Mouse (Mus musculus) adrenal gland, adult 2 months (tissue): ENCODE measurements around the gene Rem1. TPM values are rescaled to one million over a fixed set of nuclear protein-coding genes. Genes with fewer than 3 reads are reported as not detected.
"Not testable (repeated sequence)": the region's sequence is repeated elsewhere in the genome, so short reads cannot be mapped to it uniquely, and the experiment has no call there.

Source experiments
- DNase-seq: peaks from one replicate; pipeline ENCODE4 v3.0.0; 2021
- polyA plus RNA-seq: library from polyadenylated mRNA; depleted of rRNA; stranded (reverse); fragments of >200 nt; gene quantifications from 2 replicates; pipeline ENCODE4 v1.2.3, GENCODE M21; 2012
- total RNA-seq, 2 experiments: library from RNA; stranded (reverse); gene quantifications; 2 replicates each; pipeline ENCODE4 v1.2.3; 2021

Rem1 gene
- total and polyA plus RNA-seq, 3 experiments, result 11.3 to 18.1 (median 11.9) TPM

DNA sequence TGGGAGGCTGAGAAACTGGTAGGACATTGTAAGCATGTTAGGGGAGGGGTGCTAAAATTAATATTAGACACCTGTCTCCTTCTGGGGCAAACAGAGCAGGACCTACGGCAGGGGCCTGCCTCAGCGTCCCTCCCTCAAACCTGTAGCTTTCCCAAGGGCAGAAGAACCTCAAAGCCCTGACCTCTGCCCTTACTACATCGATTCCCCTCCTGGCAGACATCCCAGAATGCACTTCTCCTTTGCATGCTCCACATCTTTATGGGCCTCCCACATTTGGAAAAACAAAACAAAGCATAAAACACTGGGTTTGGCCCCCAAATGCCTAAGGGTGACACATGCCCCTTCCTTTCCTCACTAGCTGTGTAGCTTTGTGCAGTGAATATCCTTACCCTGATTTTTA is 2.5 kb downstream of the Rem1 start:
- DNase-seq, result no peak

DNA sequence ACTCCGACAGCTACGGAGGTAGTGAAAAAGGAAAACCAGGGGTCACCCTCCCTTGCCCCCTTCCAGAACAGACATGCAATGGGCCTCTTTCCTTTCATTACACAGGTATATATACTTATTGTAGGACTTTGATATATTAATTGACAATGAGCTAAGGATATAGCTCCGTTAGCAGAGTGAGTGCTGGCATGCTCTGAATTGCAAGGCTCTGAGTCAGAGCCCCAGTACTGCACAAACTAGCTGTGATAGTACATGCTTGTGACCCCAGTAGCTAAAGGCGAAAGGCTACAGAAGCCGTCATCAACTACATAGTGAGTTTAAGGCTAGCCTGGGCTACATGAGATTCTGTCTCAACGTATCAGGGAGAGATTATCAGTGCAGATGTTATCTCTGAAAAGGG is 3.2 kb downstream of the Rem1 start:
- DNase-seq, result no peak

DNA sequence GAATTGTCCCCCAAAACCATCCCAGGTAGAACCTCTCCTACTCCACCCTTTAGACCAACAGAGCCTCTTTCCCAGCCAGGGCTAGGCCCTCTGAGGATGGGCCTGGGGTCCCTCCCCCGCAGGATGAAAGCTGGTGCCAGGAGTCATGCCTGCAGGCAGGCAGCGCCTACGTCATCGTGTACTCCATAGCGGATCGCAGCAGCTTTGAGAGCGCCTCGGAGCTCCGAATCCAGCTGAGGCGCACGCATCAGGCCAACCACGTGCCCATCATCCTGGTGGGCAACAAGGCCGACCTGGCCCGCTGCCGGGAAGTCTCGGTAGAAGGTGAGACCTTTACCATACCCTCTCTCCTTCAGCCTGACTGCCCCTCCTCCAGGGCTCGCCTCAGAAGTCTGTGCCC is 6.6 kb downstream of the Rem1 start:
- no peak for DNase-seq

DNA sequence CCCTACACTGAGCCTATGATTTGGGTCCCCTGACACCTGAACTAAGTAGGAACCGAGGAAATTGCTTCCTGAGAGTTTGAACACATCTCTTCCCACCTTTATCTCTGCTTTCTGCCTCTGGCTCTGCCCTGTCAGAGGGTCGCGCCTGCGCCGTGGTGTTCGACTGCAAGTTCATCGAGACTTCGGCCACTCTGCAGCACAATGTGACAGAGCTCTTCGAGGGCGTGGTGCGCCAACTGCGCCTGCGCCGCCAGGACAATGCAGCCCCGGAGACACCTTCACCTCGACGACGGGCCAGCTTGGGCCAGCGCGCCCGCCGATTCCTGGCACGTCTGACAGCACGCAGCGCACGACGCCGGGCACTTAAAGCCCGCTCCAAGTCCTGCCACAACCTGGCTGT is 7.6 kb downstream of the Rem1 start:
- DNase-seq, result no peak

DNA sequence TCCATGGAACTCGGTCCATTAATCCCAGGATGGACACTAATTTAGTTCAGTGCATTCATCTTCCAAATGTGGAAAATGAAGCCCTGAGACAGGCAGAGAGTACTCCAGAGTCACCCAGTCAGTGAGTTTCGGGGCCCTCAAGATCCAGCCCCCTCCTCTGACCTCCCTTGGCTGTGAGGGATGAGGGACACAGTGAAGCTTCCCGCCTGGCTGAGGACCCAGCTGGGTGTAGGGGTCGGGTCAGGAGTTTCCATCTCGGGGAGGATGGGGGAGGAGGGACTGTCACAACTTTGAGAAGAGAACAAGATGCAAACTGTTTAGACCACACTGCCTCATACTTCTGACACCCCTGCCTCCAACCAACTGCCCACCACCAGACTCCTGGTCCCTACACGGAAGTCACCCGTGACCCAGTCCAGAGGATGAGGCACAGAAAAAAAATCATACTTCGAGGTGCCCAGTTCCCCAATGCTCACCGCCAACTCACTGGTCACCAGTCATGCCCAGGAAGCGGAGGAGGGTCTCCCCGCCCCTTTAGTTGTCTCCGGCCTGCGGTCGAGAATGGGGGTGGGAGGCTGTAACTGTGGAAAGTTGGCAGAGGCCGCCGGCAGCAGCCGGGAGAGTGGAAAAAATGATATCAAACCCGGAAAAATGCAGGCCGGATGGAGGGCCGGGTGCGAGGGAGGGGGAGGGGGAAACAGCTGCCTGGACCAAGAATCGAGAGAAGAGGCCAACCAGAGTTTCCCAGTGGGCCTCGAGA is 9.7 kb downstream of the Rem1 start:
- peak; percentile 77 for DNase-seq

DNA sequence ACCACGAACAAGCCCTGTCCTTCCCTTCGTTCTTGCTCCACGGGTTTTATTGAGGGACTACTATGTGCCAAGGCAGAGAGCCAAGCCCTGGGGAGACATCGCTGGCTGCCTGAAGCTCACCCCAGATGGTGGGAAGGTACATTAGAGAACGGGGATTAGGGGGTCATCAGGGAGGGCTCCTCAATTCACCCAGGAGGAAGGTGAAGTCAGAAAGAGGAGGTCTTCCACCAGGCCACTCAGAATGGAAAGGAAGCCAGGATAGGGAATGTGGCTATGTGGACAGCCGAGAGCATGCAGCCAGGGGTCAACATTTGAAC is 10.2 kb downstream of the Rem1 start:
- no peak for DNase-seq

DNA sequence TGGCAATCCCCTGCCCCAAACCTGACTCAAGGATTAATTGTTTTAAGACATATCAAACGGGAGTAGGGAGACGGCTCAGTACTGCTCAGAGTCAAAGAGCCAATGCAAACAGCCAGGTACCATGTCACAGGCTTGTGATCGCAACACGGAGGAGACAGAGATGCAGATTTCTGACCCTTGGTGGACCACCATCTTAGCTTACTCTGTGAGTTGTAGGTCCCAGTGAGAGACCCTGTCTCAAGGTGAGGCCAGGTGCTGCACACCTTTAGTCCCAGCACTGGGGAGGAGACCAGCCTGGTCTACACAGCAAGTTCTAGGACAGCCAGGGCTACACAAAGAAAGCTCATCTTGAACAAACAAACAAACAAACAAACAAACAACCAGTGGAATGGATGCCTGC is 10.6 kb downstream of the Rem1 start:
- DNase-seq, result no peak

DNA sequence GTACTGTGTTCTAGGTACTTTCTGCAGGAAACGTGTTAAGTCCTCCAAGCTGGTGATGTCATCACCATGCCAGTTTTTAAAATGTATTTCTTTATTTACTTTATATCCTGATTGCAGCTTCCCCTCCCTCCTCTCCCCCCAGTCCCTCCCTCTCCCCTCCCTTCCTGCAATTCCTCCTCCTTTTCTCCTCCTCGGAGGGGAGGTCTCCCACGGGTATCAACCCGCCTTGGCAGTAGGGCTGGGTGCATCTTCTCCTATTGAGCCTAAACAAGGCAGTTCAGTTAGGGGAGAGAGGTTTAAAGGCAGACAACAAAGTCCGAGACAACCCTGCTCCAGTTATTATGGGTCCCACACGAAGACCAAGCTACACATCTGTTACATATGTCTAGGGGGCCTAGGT is 12.1 kb downstream of the Rem1 start:
- no peak for DNase-seq

DNA sequence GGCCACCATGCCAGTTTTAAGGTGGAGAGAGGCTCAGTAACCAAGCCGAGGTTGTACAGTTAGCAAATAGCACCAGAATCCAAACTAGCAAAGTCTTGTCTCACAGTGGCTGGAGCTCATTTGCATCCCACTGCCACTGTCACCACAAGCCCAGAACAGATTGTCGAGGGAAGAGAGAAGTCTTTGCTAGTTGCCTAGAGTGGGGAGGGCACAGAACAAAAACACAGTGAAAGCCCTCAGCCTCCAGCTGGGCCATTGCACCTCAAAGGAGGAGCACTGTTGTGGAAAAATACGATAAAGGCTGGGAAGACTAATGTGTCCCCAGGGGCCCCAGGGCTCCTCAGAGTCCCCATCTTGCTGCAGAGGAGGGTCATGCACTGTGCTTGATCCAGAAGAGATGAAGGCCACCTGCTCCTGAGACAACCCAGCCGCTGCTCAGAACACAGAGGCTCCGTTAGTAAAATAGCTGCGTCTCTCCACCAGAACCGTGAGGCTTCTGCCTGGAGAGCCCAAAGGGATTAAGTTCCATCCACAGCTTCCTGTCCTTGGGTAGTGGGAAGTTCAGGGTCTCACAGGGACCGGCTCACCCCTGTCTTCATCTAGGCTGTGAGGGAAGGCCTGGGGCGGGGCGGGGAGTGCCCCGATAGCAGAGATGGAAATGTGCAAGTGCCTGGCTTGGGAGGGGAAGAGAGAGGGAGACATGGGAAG is 12.8 kb downstream of the Rem1 start:
- DNase-seq, result no peak

DNA sequence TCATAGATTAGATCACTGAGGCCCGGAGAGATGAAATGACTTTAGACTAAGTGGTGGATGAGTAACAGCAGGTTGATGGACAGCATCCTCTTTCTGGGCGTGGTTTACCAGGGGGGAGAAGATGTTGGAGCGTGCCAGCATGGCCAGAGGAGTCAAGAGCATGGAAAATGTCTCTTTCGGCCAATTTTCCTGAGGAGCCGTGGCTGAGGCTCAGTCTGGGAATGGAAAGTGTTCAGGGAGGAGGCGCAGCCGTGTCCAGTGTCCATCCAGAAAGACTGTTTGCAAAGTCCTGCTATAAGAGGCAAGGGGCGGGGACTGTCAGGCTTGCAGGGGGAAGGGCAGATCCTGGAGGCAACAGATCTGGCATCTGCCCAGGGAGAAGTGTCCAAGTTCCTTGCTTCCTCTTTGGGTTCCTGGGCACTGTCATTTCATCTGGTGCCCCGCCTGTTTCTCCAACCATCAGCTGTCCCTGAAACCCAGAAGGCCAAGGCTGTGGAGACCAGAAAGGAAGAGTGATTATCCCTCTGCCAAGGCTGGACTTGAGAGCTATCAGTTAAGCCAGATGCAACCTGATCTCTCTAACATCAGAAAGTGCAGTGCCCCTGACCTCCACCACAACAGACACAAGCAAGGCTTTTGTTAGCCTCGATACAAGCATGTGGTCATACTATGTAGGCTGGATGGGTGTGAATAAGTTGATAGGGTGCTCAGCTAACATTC is 26.3 kb downstream of the Rem1 start:
- peak; percentile 88 for DNase-seq

DNA sequence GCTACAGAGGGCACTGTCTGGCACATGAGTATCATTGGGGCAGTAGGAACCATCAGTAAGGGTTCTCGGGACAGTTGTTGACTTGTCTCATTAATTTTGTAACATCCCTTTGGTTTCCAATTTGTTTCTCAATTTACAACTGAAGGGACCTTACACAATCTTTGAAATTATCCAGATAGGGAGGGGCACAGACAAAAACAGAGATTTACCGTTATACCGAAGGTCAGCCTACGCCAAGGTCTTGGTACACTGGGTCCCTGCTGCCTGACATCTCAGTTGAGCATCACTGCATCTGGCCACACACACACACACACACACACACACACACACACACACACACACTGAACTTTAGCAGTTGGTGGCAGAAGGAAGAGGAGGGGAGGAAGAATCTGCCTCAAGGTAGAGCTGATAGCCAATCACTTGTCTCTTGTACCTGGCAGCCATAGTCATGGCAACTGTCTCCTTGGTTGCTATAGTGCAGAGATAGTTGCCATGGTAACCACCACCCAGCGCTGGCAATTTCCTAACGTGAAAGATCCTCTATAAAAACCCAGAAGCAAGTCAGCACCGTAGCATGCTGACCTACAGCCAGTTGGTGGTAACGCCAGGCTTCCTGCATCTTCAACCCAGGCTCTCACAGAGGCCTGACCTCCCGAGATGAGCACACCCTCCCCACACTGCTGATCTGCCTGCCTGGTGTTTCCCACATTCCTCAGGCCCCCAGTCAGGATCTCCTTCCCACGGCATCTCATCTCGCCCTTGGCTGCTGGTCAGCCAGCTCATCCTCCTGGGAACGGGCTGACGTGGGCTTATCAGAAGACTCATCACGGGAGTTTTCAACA is 27.3 kb downstream of the Rem1 start:
- DNase-seq, result peak; percentile 87

DNA sequence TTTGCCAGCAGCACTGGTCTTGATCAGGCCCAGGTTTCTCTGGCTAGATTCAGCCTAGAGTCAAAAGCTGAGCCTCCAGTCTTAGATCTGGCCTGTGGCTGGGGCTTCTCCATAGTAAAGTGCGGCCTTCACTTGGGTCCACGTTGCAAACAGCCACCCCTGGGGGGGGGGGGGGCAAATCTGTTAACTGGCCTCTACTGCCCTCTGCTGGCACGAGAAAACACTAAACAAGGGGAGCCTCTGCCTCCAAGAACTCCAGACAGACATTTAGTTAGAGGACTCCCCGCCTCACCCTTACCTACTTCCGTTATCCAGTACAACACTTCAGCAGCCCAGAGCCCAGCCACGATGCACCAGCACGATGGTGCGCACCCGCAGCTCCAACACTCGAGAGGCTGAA is 30.6 kb downstream of the Rem1 start:
- no peak for DNase-seq

DNA sequence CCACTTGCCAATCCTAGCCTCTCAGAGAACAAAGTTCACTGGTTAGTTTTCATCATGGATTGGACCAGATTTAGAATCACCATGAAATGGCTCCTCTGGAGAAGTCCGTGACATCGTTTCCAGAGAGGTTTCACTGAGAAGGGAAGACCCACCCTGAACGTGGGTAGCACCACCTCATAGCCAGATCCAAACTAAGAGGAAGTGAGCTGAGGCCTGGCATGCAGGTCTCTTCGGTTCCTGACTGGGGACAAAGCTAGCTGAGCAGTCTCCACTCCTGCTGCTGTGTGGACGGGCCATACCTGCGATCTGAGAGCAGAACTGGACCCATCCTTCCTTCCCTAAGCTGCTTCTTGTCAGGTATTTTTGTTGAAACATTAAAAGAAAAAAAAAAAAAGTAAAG is 34.4 kb downstream of the Rem1 start:
- DNase-seq, result no peak

DNA sequence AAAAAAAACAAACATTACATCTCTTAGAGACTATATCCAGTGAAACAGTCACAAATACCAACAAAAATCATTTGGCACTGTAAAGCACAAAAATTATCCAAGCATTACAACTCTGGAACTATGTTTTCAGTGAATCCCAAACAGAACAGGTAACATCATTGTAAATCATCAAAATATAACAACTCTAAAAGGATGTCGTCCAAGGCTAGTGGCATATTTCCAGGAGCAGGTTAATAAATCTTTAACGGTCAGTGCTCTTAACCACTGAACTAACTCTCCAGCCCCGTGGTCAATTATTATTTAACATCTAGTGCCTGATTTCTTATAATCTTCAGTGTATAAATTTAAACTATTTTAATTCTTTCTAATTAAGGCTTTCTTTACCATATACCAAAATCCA is 39.4 kb downstream of the Rem1 start:
- not testable (repeated sequence) for DNase-seq

DNA sequence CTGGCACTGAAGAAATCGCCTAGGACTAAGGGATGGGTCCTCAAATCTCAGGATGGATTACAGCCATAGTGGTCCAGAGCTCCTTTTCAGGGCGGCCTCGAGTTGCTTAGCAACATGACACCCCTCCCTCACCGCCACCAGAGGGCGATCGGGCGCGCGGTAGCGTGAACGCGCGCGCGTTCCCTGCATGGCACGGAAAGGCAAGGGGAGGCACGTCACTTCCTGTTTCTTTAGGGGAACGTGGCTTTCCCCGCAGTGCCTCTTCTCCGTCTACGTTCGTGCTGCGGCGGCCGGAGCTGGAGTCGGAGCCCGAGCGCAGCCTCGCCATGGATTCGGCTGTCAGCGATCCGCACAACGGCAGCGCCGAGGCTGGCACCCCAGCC is 42.5 kb downstream of the Rem1 start, which contains the start of gene H13:
TSS of gene H13 (plus strand) at position 206 of the 383 bp plus-strand sequence.
- peak; percentile 95 for DNase-seq

DNA sequence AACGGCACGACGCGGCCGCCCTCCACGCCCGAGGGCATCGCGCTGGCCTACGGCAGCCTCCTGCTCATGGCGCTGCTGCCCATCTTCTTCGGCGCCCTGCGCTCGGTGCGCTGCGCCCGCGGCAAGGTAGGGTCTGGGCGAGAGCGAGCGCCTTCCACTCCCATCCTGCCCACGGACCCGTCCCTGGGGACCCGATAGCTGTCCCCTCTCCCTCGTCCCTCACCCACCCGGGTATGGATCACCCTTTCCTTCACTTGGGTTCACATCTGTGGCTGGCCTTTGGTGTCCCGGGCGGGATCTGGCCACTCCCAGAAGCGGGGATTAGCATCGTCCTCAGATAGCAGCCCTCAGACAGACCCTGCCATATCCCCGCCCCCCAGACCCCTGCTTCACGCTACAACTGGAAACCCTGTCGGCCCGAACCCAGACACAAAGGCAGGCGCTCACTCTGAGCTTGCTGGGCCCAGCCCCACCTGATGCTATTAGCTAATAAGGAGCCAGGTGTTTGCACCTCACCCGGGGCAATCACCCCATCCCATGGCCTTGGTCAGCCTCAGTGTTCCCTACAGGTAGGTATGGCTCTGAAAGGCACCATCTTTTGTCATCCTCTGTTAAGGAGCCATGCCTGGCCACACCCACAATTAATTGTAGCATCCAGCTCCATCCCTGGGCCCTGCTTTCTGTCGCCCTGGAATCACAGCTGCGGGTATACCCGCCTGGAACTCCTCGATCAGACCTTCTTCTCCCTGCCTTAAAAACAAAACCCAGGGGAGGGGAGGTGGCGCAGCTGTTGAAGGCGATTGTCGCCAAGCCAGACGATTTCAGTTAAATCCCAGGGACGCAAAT is 43.1 kb downstream of the Rem1 start:
- peak; percentile 33 for DNase-seq

DNA sequence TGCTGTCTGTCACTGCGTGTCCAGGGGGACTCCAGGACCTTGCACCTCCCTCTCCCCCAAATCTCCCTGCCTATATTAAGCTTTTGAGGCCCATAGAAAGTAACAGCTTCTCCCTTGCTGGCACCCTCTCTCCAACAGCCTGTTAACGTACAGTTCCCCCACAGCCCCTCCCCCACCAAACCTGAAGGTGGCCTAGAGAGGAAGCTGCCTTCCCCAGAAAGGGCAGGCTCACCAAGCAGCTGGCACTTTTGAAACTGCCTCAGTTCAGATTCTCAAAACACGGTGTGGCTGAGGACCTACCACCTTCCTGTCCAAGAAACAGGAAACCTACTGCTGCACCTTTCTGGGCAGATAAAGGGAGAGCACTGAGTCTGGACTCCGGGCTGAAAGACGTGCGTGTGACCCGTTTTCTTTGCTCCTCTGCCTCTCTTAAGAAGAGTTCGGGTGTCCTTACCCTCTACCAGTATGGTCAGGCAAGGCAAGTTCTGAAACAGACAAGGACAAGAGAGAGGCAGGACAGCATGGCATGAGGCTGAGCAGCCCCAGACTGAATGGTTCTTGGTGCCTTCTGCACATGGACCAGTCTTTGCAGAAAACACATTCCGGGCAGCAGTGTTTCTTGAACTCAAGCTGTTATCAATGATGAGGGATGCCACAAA is 44.4 kb downstream of the Rem1 start:
- DNase-seq, result no peak

DNA sequence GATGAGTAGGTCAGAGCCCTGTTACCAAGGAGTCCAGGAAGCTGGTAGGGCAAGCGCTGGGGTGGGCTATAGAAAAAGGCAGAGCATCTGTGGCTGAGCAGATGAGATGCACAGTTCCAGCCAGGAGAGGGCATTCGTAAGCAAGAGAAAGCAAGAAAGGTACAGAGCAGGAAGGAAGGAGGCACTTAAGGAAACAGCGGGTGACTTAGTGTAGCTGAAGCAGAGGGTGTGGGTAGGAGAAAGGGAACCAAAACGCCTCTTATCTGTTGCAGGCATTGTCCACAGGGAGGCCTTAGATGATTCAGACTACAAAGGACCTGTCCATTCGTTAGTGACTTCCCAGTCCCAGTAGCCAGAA is 44.9 kb downstream of the Rem1 start:
- no peak for DNase-seq

DNA sequence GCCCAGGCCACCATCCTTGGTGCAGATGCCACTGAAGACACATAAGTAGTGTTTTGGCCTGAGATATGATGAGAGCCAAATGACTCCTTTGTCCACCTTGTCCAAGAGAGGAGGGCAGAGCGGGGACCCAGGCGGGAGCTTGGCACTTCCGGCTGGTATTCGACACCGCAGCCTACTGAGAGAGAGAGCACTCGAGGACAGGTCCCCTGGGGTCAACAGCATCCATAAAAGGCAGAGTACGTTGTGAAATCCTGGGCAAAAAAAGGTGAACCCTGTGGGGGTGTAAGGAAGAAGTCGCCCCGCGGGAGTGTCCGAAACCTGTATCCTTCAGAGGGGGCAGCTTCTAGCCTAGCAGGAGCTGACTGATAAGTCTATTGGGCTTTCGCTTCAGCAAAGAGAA is 45.4 kb downstream of the Rem1 start:
- peak; percentile 36 for DNase-seq

DNA sequence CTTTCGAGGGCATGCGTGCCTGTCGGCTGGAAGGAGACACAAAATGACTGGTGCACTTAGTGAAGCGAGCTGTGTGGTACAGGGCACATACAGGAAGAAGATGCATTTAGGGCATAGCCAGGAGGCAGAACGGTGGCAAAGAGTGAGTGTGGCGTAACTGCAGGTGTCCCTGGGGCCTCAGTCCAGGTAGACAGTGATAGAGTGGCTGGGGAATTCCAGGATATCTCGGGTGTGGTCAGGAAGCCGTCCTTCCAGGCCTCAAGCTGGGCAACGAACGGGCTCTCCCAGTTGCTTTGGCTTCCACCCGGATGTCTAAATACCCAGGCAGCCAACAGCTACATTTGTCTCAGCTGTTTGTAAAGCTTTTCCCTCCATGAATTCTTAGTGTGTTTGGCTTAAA is 47.4 kb downstream of the Rem1 start:
- no peak for DNase-seq

DNA sequence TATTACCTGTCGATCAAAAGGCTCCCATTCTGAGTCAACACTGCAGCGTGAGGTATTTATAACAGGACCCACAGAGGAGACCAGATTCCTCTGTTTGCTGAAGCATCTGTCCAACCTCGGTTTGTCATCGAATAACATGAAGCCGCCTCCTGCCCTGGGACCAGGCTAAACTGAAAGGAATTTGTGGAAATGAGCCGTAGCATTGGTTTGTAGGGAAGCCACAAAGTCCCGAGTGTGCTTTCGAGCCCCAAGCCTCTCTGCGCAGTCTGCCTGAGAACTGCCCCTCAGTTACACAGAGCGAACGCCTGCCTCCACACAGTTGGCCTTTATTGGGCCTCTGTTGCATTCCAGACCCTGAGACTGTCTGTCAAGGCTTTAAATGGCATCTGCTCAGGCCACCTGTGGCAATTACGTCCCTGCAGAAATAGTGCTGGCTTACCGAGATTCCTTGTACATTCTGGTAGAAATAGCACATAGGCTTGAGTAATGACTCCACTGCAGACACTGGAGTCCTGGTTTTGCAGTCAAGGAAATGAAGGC is 48.6 kb downstream of the Rem1 start:
- DNase-seq, result no peak
